Mouse (Mus musculus): ENCODE measurements around the gene Cep152. TPM values are rescaled to one million over a fixed set of nuclear protein-coding genes. Genes with fewer than 3 reads are reported as not detected.

Gene Cep152
- polyA plus RNA-seq (2012; rRNA removed; ENCODE audit: low replicate concordance) = 0.99 and 1.1 TPM in 2 replicates

DNA sequence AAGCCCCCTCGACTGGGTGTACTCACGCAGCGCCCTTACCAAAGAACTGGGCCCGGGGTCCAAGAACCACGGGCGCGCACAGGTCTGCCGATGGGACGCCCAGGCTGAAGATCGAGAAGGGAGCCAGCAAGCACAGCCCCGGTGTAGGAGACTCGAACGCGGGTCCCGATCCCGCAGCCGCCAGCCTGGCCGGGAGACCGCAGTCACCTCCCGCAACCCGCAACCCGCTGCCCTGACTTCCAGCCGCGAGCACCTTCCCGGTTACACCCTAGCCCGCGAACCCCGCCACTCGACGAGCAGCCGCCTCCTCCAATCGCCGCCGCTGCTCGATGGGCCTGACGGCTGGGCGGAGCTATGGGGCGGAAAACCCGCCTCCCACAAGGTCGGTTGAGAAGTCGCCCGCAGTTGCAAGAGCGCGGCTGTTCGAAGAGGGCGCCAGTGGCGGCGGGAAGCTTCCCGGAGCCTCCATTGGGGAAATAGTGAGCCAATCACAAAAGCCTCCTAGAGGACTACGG is at the start of gene Cep152:
Gene Cep152 (minus strand): TSS at position 277 of the 515 bp plus-strand sequence.

DNA sequence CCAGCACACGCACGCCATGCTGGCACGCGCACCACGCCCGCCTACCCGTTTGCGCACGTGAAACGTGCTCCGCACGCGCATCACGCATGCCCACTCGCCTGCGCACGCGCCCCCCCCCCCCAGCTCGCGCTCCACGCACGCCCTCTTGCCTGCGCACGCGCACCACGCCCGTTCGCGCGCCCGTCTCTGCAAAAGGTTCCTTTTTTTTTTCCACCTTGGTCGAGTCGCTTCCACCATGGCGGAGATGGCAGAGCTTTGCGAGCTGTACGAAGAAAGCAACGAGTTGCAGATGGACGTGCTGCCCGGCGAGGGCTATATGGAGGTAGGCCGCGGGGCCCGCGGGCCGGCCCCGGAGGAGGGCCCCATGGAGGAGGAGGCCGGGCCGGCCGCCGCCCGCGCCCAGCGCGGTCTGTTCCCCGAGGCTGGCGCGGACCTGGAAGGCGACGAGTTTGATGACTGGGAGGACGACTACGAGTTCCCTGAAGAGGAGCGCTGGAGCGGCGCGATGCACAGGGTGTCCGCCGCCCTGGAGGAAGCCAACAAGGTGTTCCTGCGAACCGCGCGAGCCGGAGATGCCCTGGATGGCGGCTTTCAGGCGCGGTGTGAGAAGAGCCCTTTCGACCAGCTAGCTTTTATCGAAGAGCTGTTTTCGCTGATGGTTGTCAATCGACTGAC is 48.2 kb upstream of the Cep152 start, which contains the start of gene Eid1:
Gene Eid1 (plus strand): TSS at position 139 of the 675 bp plus-strand sequence.

Other genes with a start within 250 kb of the Cep152 start
- 0.22 and 0.41 TPM in 2 replicates for gene Gm9913, start 120.0 kb downstream of the Cep152 start, polyA plus RNA-seq (2012; rRNA removed; ENCODE audit: low replicate concordance)
- gene Fbn1, start 117.1 kb downstream of the Cep152 start, polyA plus RNA-seq (2012; rRNA removed; ENCODE audit: low replicate concordance) = 39.2 and 52.3 TPM in 2 replicates
- gene Eid1, start 48.0 kb upstream of the Cep152 start, polyA plus RNA-seq (2012; rRNA removed; ENCODE audit: low replicate concordance) = 12.9 and 20.6 TPM in 2 replicates
- 2.3 and 2.7 TPM in 2 replicates for gene Shc4, start 99.0 kb upstream of the Cep152 start, polyA plus RNA-seq (2012; rRNA removed; ENCODE audit: low replicate concordance)
- gene Secisbp2l, start 157.8 kb upstream of the Cep152 start, polyA plus RNA-seq (2012; rRNA removed; ENCODE audit: low replicate concordance) = 10.9 and 13.5 TPM in 2 replicates
- gene Galk2, start 234.0 kb upstream of the Cep152 start, polyA plus RNA-seq (2012; rRNA removed; ENCODE audit: low replicate concordance) = 10.6 and 18.3 TPM in 2 replicates
- 2.7 and 12.5 TPM in 2 replicates for gene Cops2, start 234.0 kb upstream of the Cep152 start, polyA plus RNA-seq (2012; rRNA removed; ENCODE audit: low replicate concordance)